Mouse (Mus musculus): ENCODE results near the gene Pappa2. TPM values are rescaled to one million over a fixed set of nuclear protein-coding genes. Genes with fewer than 3 reads are reported as not detected.

Pappa2 gene
- polyA plus RNA-seq, 1 experiment from 2014 or later: 0.18 TPM

- Histone ChIP-seq H3K9me3 (replicated peaks) (no peaks in the 10 kb centered on the region), H3K4me2 (no peak overlapping the region), H3K4me3 (no peak overlapping the region), H3K4me1 (no peaks in the 10 kb centered on the region), H3K9ac (no peak overlapping the region), H3K27ac (no peak overlapping the region), H3K36me3 (no peaks in the 10 kb centered on the region), H3K27me3 (replicated peaks) (no peaks in the 10 kb centered on the region)
- no peak for ATAC-seq
- WGBS (ENCODE audit: insufficient replicate concordance): 76% methylated on average over 2 of the region's 2 CpGs
Measured at GRCm38 (mm10) chr1:158819676-158820075, 160.6 kb downstream of the Pappa2 start.

- 73% methylated on average over 3 of the region's 3 CpGs for WGBS (ENCODE audit: insufficient replicate concordance)
Measured at GRCm38 (mm10) chr1:158816479-158816878, 163.8 kb downstream of the Pappa2 start.

GRCm38 (mm10) chr1:158811887-158812286, 168.4 kb downstream of the Pappa2 start:
- Histone ChIP-seq H3K4me1 (no peaks in the 10 kb centered on the region), H3K9me3 (replicated peaks) (no peaks in the 10 kb centered on the region; the same call in 1 of the 2 replicates), H3K9ac (no peak overlapping the region), H3K4me2 (no peak overlapping the region), H3K4me3 (no peak overlapping the region), H3K27me3 (replicated peaks) (no peaks in the 10 kb centered on the region), H3K36me3 (no peaks in the 10 kb centered on the region), H3K27ac (no peak overlapping the region)
- WGBS (ENCODE audit: insufficient replicate concordance): 64% methylated on average over 3 of the region's 3 CpGs
- ATAC-seq: no peak

More at GRCm38 (mm10) chr1:158816479-158816878, 163.8 kb downstream of the Pappa2 start:
- Histone ChIP-seq H3K9ac (no peak overlapping the region), H3K4me1 (no peaks in the 10 kb centered on the region), H3K4me3 (no peak overlapping the region), H3K36me3 (no peaks in the 10 kb centered on the region), H3K27ac (no peak overlapping the region), H3K9me3 (replicated peaks) (no peaks in the 10 kb centered on the region; the same call in 1 of the 2 replicates), H3K27me3 (replicated peaks) (no peaks in the 10 kb centered on the region), H3K4me2 (no peak overlapping the region)
- no peak for ATAC-seq

DNA sequence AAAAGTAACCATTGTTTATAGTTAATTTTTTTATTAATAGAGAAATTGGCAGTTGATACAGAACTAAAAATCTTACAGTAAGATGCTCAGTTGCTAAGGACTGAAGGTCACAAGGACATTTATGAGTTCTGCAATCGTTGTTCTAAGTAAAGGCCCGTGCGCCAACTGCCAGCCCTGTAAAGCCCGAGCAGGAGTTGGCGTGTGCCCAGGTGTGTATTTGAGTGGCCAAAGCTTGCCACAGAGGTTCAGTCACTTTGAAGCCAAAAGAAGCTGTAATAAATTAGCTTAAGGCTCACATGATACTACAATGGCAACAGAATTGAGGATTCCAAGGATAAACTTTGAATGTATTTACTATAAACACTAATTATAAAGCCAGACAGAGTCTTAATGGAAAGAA, 204.8 kb downstream of the Pappa2 start:
- Histone ChIP-seq H3K27ac (no peak overlapping the region), H3K4me2 (no peak overlapping the region), H3K4me3 (no peak overlapping the region), H3K27me3 (replicated peaks) (no peaks in the 10 kb centered on the region), H3K4me1 (no peaks in the 10 kb centered on the region), H3K36me3 (no peaks in the 10 kb centered on the region), H3K9ac (no peak overlapping the region), H3K9me3 (replicated peaks) (no peaks in the 10 kb centered on the region)
- WGBS (ENCODE audit: insufficient replicate concordance): 75% methylated on average over 5 of the region's 5 CpGs
- no peak for ATAC-seq

- Histone ChIP-seq H3K36me3 (no peaks in the 10 kb centered on the region), H3K27ac (no peak overlapping the region), H3K4me2 (no peak overlapping the region), H3K4me3 (no peak overlapping the region), H3K9me3 (replicated peaks) (no peaks in the 10 kb centered on the region), H3K27me3 (replicated peaks) (no peaks in the 10 kb centered on the region), H3K4me1 (no peaks in the 10 kb centered on the region), H3K9ac (no peak overlapping the region)
- ATAC-seq: no peak
Measured at GRCm38 (mm10) chr1:158773102-158773501, 207.2 kb downstream of the Pappa2 start.

DNA sequence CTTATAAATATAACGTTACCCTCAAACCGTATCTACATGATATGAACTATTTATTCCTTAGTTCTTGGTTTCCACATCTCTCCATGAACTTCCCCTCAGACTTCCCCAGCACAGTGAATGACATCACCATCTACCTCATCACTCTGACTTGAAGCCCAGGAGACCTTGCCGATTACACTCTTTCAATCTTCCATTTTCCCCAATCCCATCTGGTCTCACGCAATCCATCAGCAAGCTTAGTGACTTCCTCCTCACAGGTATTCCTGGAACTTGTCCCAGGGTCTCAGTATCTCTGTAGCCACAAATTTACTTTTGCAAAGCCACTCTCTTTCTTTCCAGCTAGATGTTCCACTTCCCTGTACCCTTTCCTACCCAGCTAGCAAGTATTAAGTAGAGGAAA, 209.5 kb downstream of the Pappa2 start:
- Histone ChIP-seq H3K9ac (no peak overlapping the region), H3K4me1 (no peaks in the 10 kb centered on the region), H3K9me3 (replicated peaks) (no peaks in the 10 kb centered on the region), H3K27ac (no peak overlapping the region), H3K4me3 (no peak overlapping the region), H3K4me2 (no peak overlapping the region), H3K36me3 (no peaks in the 10 kb centered on the region), H3K27me3 (replicated peaks) (no peaks in the 10 kb centered on the region)
- ATAC-seq: no peak
- 70% methylated on average over 4 of the region's 4 CpGs for WGBS (ENCODE audit: insufficient replicate concordance)

DNA sequence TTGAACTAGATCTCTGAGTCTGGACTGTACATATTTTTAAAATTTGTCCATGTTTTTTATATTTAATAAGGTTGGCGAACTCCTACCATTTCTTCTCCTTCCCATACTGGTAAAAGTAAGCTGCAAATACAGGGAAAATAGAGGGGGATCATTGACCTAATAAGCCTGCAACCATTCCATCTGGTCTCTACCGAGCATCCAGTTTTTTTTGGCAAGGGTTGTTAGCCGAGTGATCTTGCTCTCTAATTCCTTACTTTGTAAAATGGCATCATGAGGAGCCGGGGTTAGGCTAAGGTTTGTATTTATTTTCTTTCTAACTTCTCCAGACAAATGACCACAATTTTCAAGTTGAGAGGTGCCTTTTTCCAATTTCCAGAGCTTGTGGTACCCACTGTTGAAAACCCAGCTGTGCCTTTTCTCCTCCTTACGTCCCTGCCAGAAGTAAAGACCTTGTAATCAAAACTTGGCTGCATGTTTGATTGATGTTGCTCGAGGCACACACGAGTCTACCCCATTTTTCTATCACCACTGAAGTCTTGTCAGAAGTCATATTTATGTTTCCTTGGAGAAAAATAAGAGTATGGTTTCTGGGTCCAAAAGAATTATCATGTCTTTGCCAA, 210.1 kb downstream of the Pappa2 start:
- H3K9me3 ChIP-seq (replicated peaks): no peaks in the 10 kb centered on the region
- H3K4me1 ChIP-seq: no peaks in the 10 kb centered on the region
- 61% methylated on average over 7 of the region's 7 CpGs for WGBS (ENCODE audit: insufficient replicate concordance)
- ATAC-seq: no peak
- no peak overlapping the region for H3K4me3 ChIP-seq
- H3K36me3 ChIP-seq: no peaks in the 10 kb centered on the region
- no peak overlapping the region for H3K4me2 ChIP-seq
- H3K27ac ChIP-seq: no peak overlapping the region
- no peak overlapping the region for H3K9ac ChIP-seq
- H3K27me3 ChIP-seq (replicated peaks): no peaks in the 10 kb centered on the region

- Histone ChIP-seq H3K27ac (no peak overlapping the region), H3K27me3 (replicated peaks) (no peaks in the 10 kb centered on the region), H3K9ac (no peak overlapping the region), H3K9me3 (replicated peaks) (no peaks in the 10 kb centered on the region), H3K4me1 (no peaks in the 10 kb centered on the region), H3K36me3 (no peaks in the 10 kb centered on the region), H3K4me3 (no peak overlapping the region), H3K4me2 (no peak overlapping the region)
- no peak for ATAC-seq
- 42% methylated on average over 2 of the region's 2 CpGs for WGBS (ENCODE audit: insufficient replicate concordance)
Measured at GRCm38 (mm10) chr1:158765842-158766241, 214.4 kb downstream of the Pappa2 start.

DNA sequence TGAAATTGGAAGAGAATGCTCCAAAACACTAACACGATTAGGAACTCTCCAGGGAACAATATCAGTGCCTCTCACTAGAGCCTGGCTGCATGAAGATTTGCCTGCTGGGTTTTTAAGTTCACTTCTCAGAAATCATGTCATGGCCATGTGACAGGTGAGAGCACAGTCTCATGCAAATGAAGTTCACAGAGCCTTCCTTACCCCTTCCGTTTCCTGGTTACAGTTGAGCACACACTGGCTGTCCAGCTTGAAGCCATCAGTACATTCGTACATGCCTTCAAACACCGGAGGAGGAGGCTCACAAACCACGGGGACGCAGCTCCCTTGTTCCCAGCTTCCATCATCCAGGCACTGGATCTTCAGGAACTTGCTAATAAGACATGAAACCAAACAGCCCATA, 215.6 kb downstream of the Pappa2 start:
- no peaks in the 10 kb centered on the region for H3K27me3 ChIP-seq (replicated peaks)
- H3K36me3 ChIP-seq: no peaks in the 10 kb centered on the region
- no peaks in the 10 kb centered on the region for H3K9me3 ChIP-seq (replicated peaks)
- 61% methylated on average over 6 of the region's 6 CpGs for WGBS (ENCODE audit: insufficient replicate concordance)
- H3K4me2 ChIP-seq: no peak overlapping the region
- no peak for ATAC-seq
- H3K27ac ChIP-seq: no peak overlapping the region
- no peak overlapping the region for H3K4me3 ChIP-seq
- no peaks in the 10 kb centered on the region for H3K4me1 ChIP-seq
- H3K9ac ChIP-seq: no peak overlapping the region

GRCm38 (mm10) chr1:158764211-158764610, 216.1 kb downstream of the Pappa2 start:
- Histone ChIP-seq H3K36me3 (no peaks in the 10 kb centered on the region), H3K9ac (no peak overlapping the region), H3K27ac (no peak overlapping the region), H3K27me3 (replicated peaks) (no peaks in the 10 kb centered on the region), H3K9me3 (replicated peaks) (no peaks in the 10 kb centered on the region), H3K4me1 (no peaks in the 10 kb centered on the region), H3K4me2 (no peak overlapping the region), H3K4me3 (no peak overlapping the region)
- ATAC-seq: no peak

- no peak overlapping the region for H3K27ac ChIP-seq
- H3K4me3 ChIP-seq: no peak overlapping the region
- H3K27me3 ChIP-seq (replicated peaks): no peaks in the 10 kb centered on the region
- no peaks in the 10 kb centered on the region for H3K36me3 ChIP-seq
- H3K4me1 ChIP-seq: no peaks in the 10 kb centered on the region
- ATAC-seq: no peak
- WGBS (ENCODE audit: insufficient replicate concordance): 57% methylated on average over 10 of the region's 10 CpGs
- H3K9ac ChIP-seq: no peak overlapping the region
- H3K9me3 ChIP-seq (replicated peaks): no peaks in the 10 kb centered on the region
- H3K4me2 ChIP-seq: no peak overlapping the region
Measured at GRCm38 (mm10) chr1:158748356-158749096, 231.8 kb downstream of the Pappa2 start.

GRCm38 (mm10) chr1:158741449-158741848, 238.8 kb downstream of the Pappa2 start:
- Histone ChIP-seq H3K27me3 (replicated peaks) (no peaks in the 10 kb centered on the region), H3K9me3 (replicated peaks) (no peaks in the 10 kb centered on the region), H3K4me1 (no peaks in the 10 kb centered on the region), H3K4me2 (no peak overlapping the region), H3K36me3 (no peaks in the 10 kb centered on the region), H3K9ac (no peak overlapping the region), H3K27ac (no peak overlapping the region), H3K4me3 (no peak overlapping the region)
- 65% methylated on average over 5 of the region's 5 CpGs for WGBS (ENCODE audit: insufficient replicate concordance)
- ATAC-seq: no peak

- no peak for ATAC-seq
- H3K4me1 ChIP-seq: no peaks in the 10 kb centered on the region
- no peak overlapping the region for H3K4me3 ChIP-seq
- no peak overlapping the region for H3K27ac ChIP-seq
- H3K4me2 ChIP-seq: no peak overlapping the region
- H3K27me3 ChIP-seq (replicated peaks): no peaks in the 10 kb centered on the region
- 64% methylated on average over 5 of the region's 5 CpGs for WGBS (ENCODE audit: insufficient replicate concordance)
- no peak overlapping the region for H3K9ac ChIP-seq
- no peaks in the 10 kb centered on the region for H3K9me3 ChIP-seq (replicated peaks)
- no peaks in the 10 kb centered on the region for H3K36me3 ChIP-seq
Measured at GRCm38 (mm10) chr1:158740949-158741348, 239.3 kb downstream of the Pappa2 start.
